In genomic region chr4:41699783-41700182, GRCm38 (mm10) we compare ENCODE assay signal across 8 mouse cellular contexts. TPM values are rescaled to one million over a fixed set of nuclear protein-coding genes. Genes with fewer than 3 reads are reported as not detected.
DNase-seq lines count a peak whose midpoint lies in the region; ATAC-seq and TF ChIP-seq lines count a peak whose summit lies in the region.
"Not testable (repeated sequence)": the region's sequence is repeated elsewhere in the genome, so short reads cannot be mapped to it uniquely, and the experiment has no call there.

Il11ra1 (plus strand) TSS chr4:41699989.

- H3K9ac ChIP-seq in kidney, embryonic 14.5 days (ENCODE audit: low read depth, low read length); lung, postnatal 0 days (replicated peaks; ENCODE audit: low read depth): not testable (repeated sequence)

- not testable (repeated sequence) for TF ChIP-seq EP300 in lung, postnatal 0 days (IDR thresholded peaks at IDR 0.05)

- POLR2A ChIA-PET in Patski (lab: Charles Lee) = not testable (repeated sequence)

- H3K36me3 ChIP-seq in embryonic facial prominence, embryonic 10.5 days (replicated peaks); kidney, embryonic 14.5 days (ENCODE audit: control insufficient read depth, insufficient read depth, low read length); lung, postnatal 0 days (ENCODE audit: insufficient read depth, low read length): not testable (repeated sequence)

- peaks cover 14% of the 10 kb centered on the region for H3K4me1 ChIP-seq in embryonic facial prominence, embryonic 10.5 days
- not testable (repeated sequence) for H3K4me1 ChIP-seq in kidney, embryonic 14.5 days (ENCODE audit: control insufficient read depth, insufficient read depth, low read length); lung, postnatal 0 days (ENCODE audit: insufficient read depth, low read depth, low read length)

- not testable (repeated sequence) for H3K9me3 ChIP-seq in embryonic facial prominence, embryonic 10.5 days; kidney, embryonic 14.5 days (ENCODE audit: control insufficient read depth, low read length); lung, postnatal 0 days (ENCODE audit: low read length)

- 80% methylated on average over 10 of the region's 10 CpGs for WGBS in embryonic facial prominence, embryonic 10.5 days
- 75% methylated on average over 9 of the region's 10 CpGs for WGBS in kidney, embryonic 14.5 days
- 69% methylated on average over 8 of the region's 10 CpGs for WGBS in lung, postnatal 0 days

- H3K27ac ChIP-seq in embryonic facial prominence, embryonic 10.5 days (replicated peaks); kidney, embryonic 14.5 days (ENCODE audit: low read depth, low read length); lung, postnatal 0 days (ENCODE audit: low read length): not testable (repeated sequence)

- intact Hi-C loops in heart, postnatal 10 days (cut with DNase I) = loop anchor here (10.0 kb wide), 2 partner anchors 45 to 175 kb away; no protein-coding TSS in a partner anchor
- intact Hi-C loops in left cerebral cortex, postnatal 4 days (cut with DNase I) = loop anchor here (10.0 kb wide), 1 partner anchor 645 kb away; no protein-coding TSS in a partner anchor

- CTCF ChIA-PET in Patski (lab: Charles Lee) = not testable (repeated sequence)

- H3K27me3 ChIP-seq in Patski; kidney, embryonic 14.5 days (ENCODE audit: control insufficient read depth, insufficient read depth, low read length); lung, postnatal 0 days (replicated peaks; ENCODE audit: insufficient read depth, low read length): not testable (repeated sequence)
- peaks cover 28% of the 10 kb centered on the region for H3K27me3 ChIP-seq in embryonic facial prominence, embryonic 10.5 days (replicated peaks; ENCODE audit: low read depth, poor library complexity, severe bottlenecking)

- DNase-seq in Patski (ENCODE audit: low read depth, low spot score); embryonic facial prominence, embryonic 10.5 days (ENCODE audit: low spot score); gastrocnemius, postnatal 10 days; heart, postnatal 10 days; left cerebral cortex, postnatal 4 days; lung, postnatal 0 days (ENCODE audit: low spot score): not testable (repeated sequence)

- TF ChIP-seq CTCF in Patski (IDR thresholded peaks at IDR 0.05); lung, postnatal 0 days (IDR thresholded peaks at IDR 0.05): not testable (repeated sequence)

- H3K4me3 ChIP-seq in embryonic facial prominence, embryonic 10.5 days; kidney, embryonic 14.5 days (ENCODE audit: low read length); lung, postnatal 0 days (ENCODE audit: low read depth, low read length): not testable (repeated sequence)

- H3K4me2 ChIP-seq in kidney, embryonic 14.5 days (replicated peaks; ENCODE audit: low read depth, low read length); lung, postnatal 0 days (replicated peaks; ENCODE audit: low read depth, low read length): not testable (repeated sequence)

- ATAC-seq in Patski; kidney, embryonic 14.5 days (ENCODE audit: low FRiP score, low TSS enrichment); lung, postnatal 0 days; neutrophil, adult 5-6 weeks (ENCODE audit: extremely low read depth, insufficient number of reproducible peaks, low FRiP score, poor library complexity, severe bottlenecking): not testable (repeated sequence)

- in situ Hi-C loops in Patski (cut with MboI; ENCODE audit: low pct_unique_long_range_greater_than_20kb) = loop anchor here (25.0 kb wide), 1 partner anchor 562 kb away; the partner anchor contains the start of gene Ube2r2

RNA-seq across cellular contexts. Expression of gene Il11ra1, which starts in this region (rescaled TPM):
- 26.2 TPM for polyA plus RNA-seq in Patski (2021)
- polyA plus RNA-seq in embryonic facial prominence, embryonic 10.5 days (2016; fragmentation: Nextera tagmentation; extraction: Ambion mirVana) = 146 and 188 TPM in 2 replicates
- total RNA-seq in gastrocnemius, postnatal 10 days (2021) = 10 to 100 TPM; 74.3 to 75.3 TPM
- 10 to 100 TPM; 65.3 to 66.2 TPM for total RNA-seq in heart, postnatal 10 days (2021)
- 122 and 125 TPM in 2 replicates for polyA plus RNA-seq in kidney, embryonic 14.5 days (2014; fragmentation: Nextera tagmentation; extraction: Ambion mirVana)
- 10 to 100 TPM; 17.8 to 20.7 TPM for total RNA-seq in left cerebral cortex, postnatal 4 days (2021)
- 62.1 and 72.6 TPM in 2 replicates for polyA plus RNA-seq in lung, postnatal 0 days (2015; fragmentation: Nextera tagmentation; extraction: Ambion mirVana)
- total RNA-seq in neutrophil, adult 5-6 weeks (2017) = 27.1 and 33.6 TPM in 2 replicates
